Mouse (Mus musculus): Measurements from ENCODE around the gene Gm14819. TPM values are rescaled to one million over a fixed set of nuclear protein-coding genes. Genes with fewer than 3 reads are reported as not detected.
"Not testable (repeated sequence)": the region's sequence is repeated elsewhere in the genome, so short reads cannot be mapped to it uniquely, and the experiment has no call there.

Gene Gm14819
- polyA plus RNA-seq (2015; fragmentation: Nextera tagmentation; extraction: Ambion mirVana) = not detected in 2 replicates

DNA sequence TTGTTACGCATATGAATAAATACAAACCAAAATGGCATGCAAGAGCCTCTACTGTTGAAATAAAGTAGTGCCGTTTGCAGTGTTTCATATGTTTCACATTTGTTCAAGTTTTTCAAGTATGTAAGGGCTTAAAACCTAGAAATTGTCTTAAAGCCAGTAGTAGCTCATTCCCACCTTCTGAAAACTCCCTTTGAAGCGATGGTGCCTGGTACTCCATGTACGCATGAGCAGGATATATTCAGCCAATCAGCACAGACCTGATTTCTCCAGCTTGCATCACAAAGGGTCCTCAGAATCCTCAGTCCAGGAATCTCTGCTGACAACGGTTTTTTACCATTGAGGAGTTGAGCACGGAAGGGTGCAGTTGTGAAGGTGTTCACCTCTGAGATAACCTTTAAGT is at the start of gene Gm14819:
Gene Gm14819, plus strand, starts transcription at position 301 of the 400 bp plus-strand sequence.
- not testable (repeated sequence) for H3K9ac ChIP-seq (replicated peaks); H3K27ac ChIP-seq; H3K4me3 ChIP-seq (replicated peaks); ATAC-seq; H3K4me2 ChIP-seq (replicated peaks); H3K27me3 ChIP-seq; H3K4me1 ChIP-seq (replicated peaks); H3K36me3 ChIP-seq; H3K9me3 ChIP-seq
- WGBS = no CpG with 5 or more reads among the region's 6 CpGs

All from midbrain, embryonic 13.5 days (tissue).